Mouse (Mus musculus): ENCODE data around the gene Chst5. TPM values are rescaled to one million over a fixed set of nuclear protein-coding genes. Genes with fewer than 3 reads are reported as not detected.

The Chst5 gene
- polyA plus RNA-seq, 1 experiment, result 0.70 TPM

DNA sequence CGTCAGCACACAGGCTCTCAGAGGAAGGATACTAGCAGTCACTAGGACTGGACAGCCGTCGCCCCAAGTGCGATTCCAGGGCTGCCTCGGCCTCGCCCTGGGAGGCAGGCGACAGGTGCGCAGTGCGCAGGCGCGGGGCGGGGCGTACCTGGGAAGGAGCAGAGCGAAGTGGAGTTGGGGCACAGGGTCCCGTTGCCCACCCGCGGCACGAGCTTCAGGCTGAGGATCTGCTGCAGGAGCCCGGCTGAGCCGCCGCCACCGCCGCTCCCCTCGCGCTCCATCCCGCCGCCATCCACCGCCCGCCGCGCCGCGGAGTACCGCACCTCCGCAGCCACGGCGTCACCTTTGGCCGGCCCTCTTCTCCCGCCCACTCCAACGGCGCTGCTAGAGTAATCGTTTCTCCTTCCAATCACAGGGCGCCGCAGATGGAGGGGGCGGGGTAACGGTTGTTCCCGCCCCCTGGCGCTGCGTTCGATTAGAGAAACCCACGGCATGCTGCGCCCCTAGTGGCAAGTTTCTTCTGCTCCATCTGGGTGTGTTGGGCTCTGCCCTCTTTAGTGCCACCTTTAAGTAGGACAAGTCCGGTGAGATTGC, 33.8 kb downstream of the Chst5 start, which contains the start of gene Tmem170:
Gene Tmem170, minus strand, starts transcription at position 396 of the 594 bp plus-strand sequence.
- under 1% methylated on average over 52 of the region's 53 CpGs for WGBS
- Histone ChIP-seq H3K4me1 (ENCODE audit: control insufficient read depth, insufficient read depth, low read length) (no peaks in the 10 kb centered on the region; the same call in 1 of the 2 replicates), H3K4me3 (replicated peaks; ENCODE audit: control insufficient read depth, low read depth, low read length) (peak within 1 kb of the TSS; percentile 97), H3K27ac (ENCODE audit: control insufficient read depth, insufficient read depth, low read depth, low read length, poor library complexity) (peak within 1 kb of the TSS; percentile 87)
- TF ChIP-seq CTCF (IDR thresholded peaks at IDR 0.05; ENCODE audit: control insufficient read depth, insufficient read depth, low read length) (peak; percentile 93), POLR2A (IDR thresholded peaks at IDR 0.05; ENCODE audit: borderline replicate concordance, control insufficient read depth, low read depth, low read length) (peak; percentile 84; the same call in 1 of the 2 replicates)

DNA sequence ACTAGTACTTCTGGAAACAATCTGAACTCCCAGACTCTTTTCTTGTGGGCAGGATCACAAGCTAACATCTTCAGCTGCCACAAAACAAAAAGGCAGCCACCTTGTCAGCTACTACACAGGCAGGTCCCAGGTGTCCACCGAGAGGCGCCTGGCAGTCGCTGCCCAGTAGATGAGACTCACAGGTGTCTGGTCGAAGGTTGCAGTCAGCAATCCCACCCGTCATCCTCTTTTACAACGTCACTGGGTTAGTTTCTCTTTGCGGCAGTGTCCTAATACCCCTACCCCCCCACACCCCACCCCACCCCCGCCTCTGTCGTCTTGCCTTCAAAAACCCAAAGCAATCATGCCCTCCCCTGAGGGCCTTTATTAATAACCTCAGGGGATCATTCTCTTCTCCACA, 34.5 kb downstream of the Chst5 start:
- TF ChIP-seq POLR2A (IDR thresholded peaks at IDR 0.05; ENCODE audit: borderline replicate concordance, control insufficient read depth, low read depth, low read length) (no peak), CTCF (IDR thresholded peaks at IDR 0.05; ENCODE audit: control insufficient read depth, insufficient read depth, low read length) (no peak)
- Histone ChIP-seq H3K4me1 (ENCODE audit: control insufficient read depth, insufficient read depth, low read length) (no peaks in the 10 kb centered on the region; the same call in 1 of the 2 replicates), H3K4me3 (replicated peaks; ENCODE audit: control insufficient read depth, low read depth, low read length) (peak overlapping the region; percentile 97), H3K27ac (ENCODE audit: control insufficient read depth, insufficient read depth, low read depth, low read length, poor library complexity) (peak overlapping the region; percentile 87; the same call in 1 of the 2 replicates)
- WGBS, result 15% methylated on average over 9 of the region's 9 CpGs

DNA sequence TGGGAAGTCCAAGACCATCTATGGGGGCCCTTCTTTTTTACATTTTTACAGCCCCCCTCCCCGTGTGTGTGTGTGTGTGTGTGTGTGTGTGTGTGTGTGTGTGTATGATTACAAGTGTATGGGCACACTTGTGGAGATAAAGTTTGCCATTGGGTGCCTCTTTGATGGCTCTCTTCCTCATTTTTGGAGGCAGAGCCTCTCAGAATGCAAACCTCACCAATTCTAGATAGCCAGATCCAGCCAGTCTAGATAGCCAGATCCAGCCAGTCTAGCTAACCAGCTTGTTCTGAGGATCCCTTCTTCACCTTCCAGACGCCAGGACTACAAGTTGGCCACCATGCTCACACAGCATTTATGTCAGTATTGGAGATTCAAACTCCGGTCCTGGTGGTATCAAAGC, 39.0 kb downstream of the Chst5 start:
- TF ChIP-seq CTCF (IDR thresholded peaks at IDR 0.05; ENCODE audit: control insufficient read depth, insufficient read depth, low read length) (no peak), POLR2A (IDR thresholded peaks at IDR 0.05; ENCODE audit: borderline replicate concordance, control insufficient read depth, low read depth, low read length) (no peak)
- Histone ChIP-seq H3K27ac (ENCODE audit: control insufficient read depth, insufficient read depth, low read depth, low read length, poor library complexity) (no peak overlapping the region), H3K4me3 (replicated peaks; ENCODE audit: control insufficient read depth, low read depth, low read length) (no peak overlapping the region), H3K4me1 (ENCODE audit: control insufficient read depth, insufficient read depth, low read length) (no peaks in the 10 kb centered on the region)
- WGBS, result 71% methylated on average over 3 of the region's 3 CpGs

- Histone ChIP-seq H3K27ac (ENCODE audit: control insufficient read depth, insufficient read depth, low read depth, low read length, poor library complexity) (no peak overlapping the region), H3K4me3 (replicated peaks; ENCODE audit: control insufficient read depth, low read depth, low read length) (no peak overlapping the region), H3K4me1 (ENCODE audit: control insufficient read depth, insufficient read depth, low read length) (no peaks in the 10 kb centered on the region)
- WGBS, result 62% methylated on average over 3 of the region's 3 CpGs
- no peak for TF ChIP-seq CTCF (IDR thresholded peaks at IDR 0.05; ENCODE audit: control insufficient read depth, insufficient read depth, low read length)
- TF ChIP-seq POLR2A (IDR thresholded peaks at IDR 0.05; ENCODE audit: borderline replicate concordance, control insufficient read depth, low read depth, low read length), result no peak
Measured at GRCm38 (mm10) chr8:111870379-111870778, 39.9 kb downstream of the Chst5 start.

DNA sequence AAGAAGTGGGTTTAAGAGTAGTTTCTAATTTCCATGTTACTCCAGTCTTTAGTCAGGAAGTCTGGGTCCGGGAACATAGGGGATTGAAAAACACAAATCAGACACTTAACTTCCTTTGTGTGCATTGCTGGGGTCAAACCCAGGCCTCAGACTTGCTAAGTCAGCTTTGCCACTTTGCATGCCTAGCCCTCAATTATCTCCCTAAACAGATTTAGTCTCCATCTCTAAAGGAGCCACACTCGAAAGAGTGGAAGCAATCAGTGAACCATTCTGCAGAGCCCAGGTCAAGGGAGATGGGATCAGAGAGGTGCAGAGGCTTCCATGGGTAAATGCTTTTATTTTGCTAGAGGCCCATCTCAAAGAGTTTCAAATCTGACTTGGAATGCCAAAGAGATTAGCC, 41.6 kb downstream of the Chst5 start:
- TF ChIP-seq CTCF (IDR thresholded peaks at IDR 0.05; ENCODE audit: control insufficient read depth, insufficient read depth, low read length), result no peak
- no peak for TF ChIP-seq POLR2A (IDR thresholded peaks at IDR 0.05; ENCODE audit: borderline replicate concordance, control insufficient read depth, low read depth, low read length)
- H3K27ac ChIP-seq (ENCODE audit: control insufficient read depth, insufficient read depth, low read depth, low read length, poor library complexity), result no peak overlapping the region
- peaks cover 1% of the 10 kb centered on the region; the same call in 1 of the 2 replicates for H3K4me1 ChIP-seq (ENCODE audit: control insufficient read depth, insufficient read depth, low read length)
- 74% methylated on average over 2 of the region's 2 CpGs for WGBS
- no peak overlapping the region for H3K4me3 ChIP-seq (replicated peaks; ENCODE audit: control insufficient read depth, low read depth, low read length)

GRCm38 (mm10) chr8:111865857-111866256, 44.4 kb downstream of the Chst5 start:
- TF ChIP-seq CTCF (IDR thresholded peaks at IDR 0.05; ENCODE audit: control insufficient read depth, insufficient read depth, low read length) (no peak), POLR2A (IDR thresholded peaks at IDR 0.05; ENCODE audit: borderline replicate concordance, control insufficient read depth, low read depth, low read length) (no peak)
- 81% methylated on average over 6 of the region's 6 CpGs for WGBS
- H3K4me1 ChIP-seq (ENCODE audit: control insufficient read depth, insufficient read depth, low read length), result peaks cover 2% of the 10 kb centered on the region; the same call in 1 of the 2 replicates
- no peak overlapping the region for H3K27ac ChIP-seq (ENCODE audit: control insufficient read depth, insufficient read depth, low read depth, low read length, poor library complexity)
- H3K4me3 ChIP-seq (replicated peaks; ENCODE audit: control insufficient read depth, low read depth, low read length), result no peak overlapping the region

GRCm38 (mm10) chr8:111865130-111865852, 45.0 kb downstream of the Chst5 start:
- WGBS, result 89% methylated on average over 8 of the region's 8 CpGs
- Histone ChIP-seq H3K27ac (ENCODE audit: control insufficient read depth, insufficient read depth, low read depth, low read length, poor library complexity) (no peak overlapping the region), H3K4me3 (replicated peaks; ENCODE audit: control insufficient read depth, low read depth, low read length) (no peak overlapping the region), H3K4me1 (ENCODE audit: control insufficient read depth, insufficient read depth, low read length) (peaks cover 2% of the 10 kb centered on the region; the same call in 1 of the 2 replicates)
- no peak for TF ChIP-seq CTCF (IDR thresholded peaks at IDR 0.05; ENCODE audit: control insufficient read depth, insufficient read depth, low read length)
- TF ChIP-seq POLR2A (IDR thresholded peaks at IDR 0.05; ENCODE audit: borderline replicate concordance, control insufficient read depth, low read depth, low read length), result no peak

DNA sequence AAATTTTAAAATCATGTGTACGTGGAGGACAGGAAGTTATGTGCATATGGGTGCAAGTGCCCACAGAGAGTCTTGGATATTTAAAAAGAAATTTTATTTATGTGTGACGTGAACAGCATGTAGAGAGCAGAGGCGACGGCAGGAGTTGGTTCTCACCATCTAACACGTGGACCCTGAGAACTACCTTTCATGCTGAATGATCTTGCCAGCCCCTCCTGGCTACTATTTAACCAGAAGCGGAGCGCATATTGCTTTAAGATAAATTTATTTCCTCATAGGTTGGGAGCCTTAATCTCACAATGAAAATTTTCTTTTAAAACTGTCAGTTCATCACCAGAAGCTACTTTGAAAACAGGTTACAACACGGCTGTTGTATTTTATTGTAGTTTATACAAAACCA, 45.6 kb downstream of the Chst5 start:
- no peak overlapping the region for H3K4me3 ChIP-seq (replicated peaks; ENCODE audit: control insufficient read depth, low read depth, low read length)
- WGBS, result 79% methylated on average over 8 of the region's 8 CpGs
- peaks cover 2% of the 10 kb centered on the region; the same call in 1 of the 2 replicates for H3K4me1 ChIP-seq (ENCODE audit: control insufficient read depth, insufficient read depth, low read length)
- H3K27ac ChIP-seq (ENCODE audit: control insufficient read depth, insufficient read depth, low read depth, low read length, poor library complexity), result no peak overlapping the region
- TF ChIP-seq POLR2A (IDR thresholded peaks at IDR 0.05; ENCODE audit: borderline replicate concordance, control insufficient read depth, low read depth, low read length), result no peak
